Mouse (Mus musculus) erythroblast, embryonic 14.5 days (primary cell): ENCODE measurements around the gene Kctd2.

Experiments
- GATA1 ChIP-seq: IDR thresholded peaks from 2 replicates; pipeline ENCODE4 v1.6.1; 2012; ENCODE audit warnings: low read length, inconsistent platforms, mixed read lengths
- TAL1 ChIP-seq: IDR thresholded peaks from 3 replicates; pipeline ENCODE4 v1.6.1; 2012; ENCODE audit warnings: low read length, inconsistent platforms, mixed read lengths

DNA sequence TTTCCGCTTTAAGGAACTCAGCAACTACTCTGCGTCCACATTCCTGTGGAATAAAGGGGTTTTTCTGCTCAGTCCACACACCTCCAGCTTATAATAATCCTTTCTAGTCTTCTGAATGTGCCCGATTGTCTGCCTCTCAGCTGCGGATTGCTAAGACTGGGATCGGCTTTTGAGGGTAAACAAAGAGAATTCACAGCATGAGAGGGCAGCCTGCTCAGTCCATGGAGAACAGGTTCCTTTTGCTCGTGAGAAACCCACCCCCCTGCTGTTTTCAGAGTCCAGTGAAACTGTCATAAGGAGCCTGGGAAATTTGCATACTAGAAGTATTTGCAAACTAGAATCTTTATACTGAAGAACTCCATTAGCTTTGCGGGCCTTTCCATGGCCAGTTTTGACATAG, 10.4 kb upstream of the Kctd2 start:
- no peak for TF ChIP-seq GATA1
- no peak for TF ChIP-seq TAL1
